ENCODE assay signal across 8 mouse cellular contexts in the genomic region with DNA sequence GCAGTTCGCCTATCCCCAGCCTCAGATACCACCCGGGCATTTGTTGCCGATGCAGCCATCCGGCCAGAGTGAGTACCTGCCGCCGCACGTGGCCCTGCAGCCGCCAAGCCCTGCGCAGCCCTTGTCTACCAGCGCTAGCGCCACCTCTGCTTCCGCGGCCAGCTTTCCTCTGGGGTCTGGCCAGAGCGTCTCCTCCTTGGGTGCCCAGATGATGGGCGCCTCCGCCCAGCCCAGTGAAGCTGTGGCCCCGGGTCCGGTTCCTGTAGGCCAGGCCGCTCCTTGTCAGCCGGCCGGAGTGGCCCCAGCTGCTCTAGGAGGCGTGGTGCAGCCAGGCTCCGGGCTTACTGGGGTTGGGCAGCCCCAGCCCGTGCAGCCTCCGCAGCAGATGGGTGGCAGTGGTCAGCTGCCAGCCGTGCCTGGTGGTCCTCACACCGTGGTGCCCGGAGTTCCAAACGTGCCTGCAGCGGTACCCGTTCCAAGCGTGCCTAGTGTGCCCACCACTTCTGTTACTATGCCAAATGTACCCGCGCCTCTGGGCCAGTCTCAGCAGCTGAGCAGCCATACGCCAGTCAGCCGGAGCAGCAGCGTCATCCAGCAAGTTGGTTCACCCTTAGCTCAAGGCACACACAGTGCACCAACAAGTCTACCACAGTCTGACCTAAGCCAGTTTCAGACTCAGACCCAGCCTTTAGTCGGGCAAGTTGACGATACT. TPM values are rescaled to one million over a fixed set of nuclear protein-coding genes. Genes with fewer than 3 reads are reported as not detected.
DNase-seq lines count a peak whose midpoint lies in the region; ATAC-seq and TF ChIP-seq lines count a peak whose summit lies in the region.

No protein-coding gene starts in this region.

- TF ChIP-seq EP300 in MEL (IDR thresholded peaks at IDR 0.05; ENCODE audit: low read depth in 1 of 2, low read length in 2 of 2): no peak

- TF ChIP-seq RAD21 in MEL (IDR thresholded peaks at IDR 0.05; ENCODE audit: low read depth, low read length): no peak

- no peak for TF ChIP-seq CTCF in MEL (IDR thresholded peaks at IDR 0.05 in 2 of 3, conservative IDR thresholded peaks at IDR 0.05 in 1 of 3; ENCODE audit: control insufficient read depth in 1 of 3, insufficient read depth in 1 of 3, low read depth in 2 of 3, low read length in 3 of 3, poor library complexity in 1 of 3, severe bottlenecking in 1 of 3)

- no peak; a peak in 1 of 4 replicates for TF ChIP-seq POLR2A in MEL (IDR thresholded peaks at IDR 0.05; ENCODE audit: control insufficient read depth in 1 of 2, insufficient read depth in 1 of 2, low read depth in 1 of 2, low read length in 2 of 2, poor library complexity in 1 of 2)

- WGBS in hindbrain, embryonic 10.5 days: under 1% methylated on average over 39 of the region's 39 CpGs

- H3K36me3 ChIP-seq in MEL (ENCODE audit: control insufficient read depth in 1 of 2, insufficient read depth in 2 of 2, low read length in 2 of 2): peaks cover 0 to 10% of the 10 kb centered on the region in 2 experiments; a peak in 3 of 4 replicates
- H3K36me3 ChIP-seq in hindbrain, embryonic 10.5 days: peaks cover 7% of the 10 kb centered on the region; the same call in 1 of the 2 replicates

- peak overlapping the region; percentile 15 for H3K27ac ChIP-seq in MEL (ENCODE audit: control insufficient read depth, low read depth, low read length)
- H3K27ac ChIP-seq in hindbrain, embryonic 10.5 days: peak overlapping the region; percentile 99

- H3K9me3 ChIP-seq in MEL (replicated peaks; ENCODE audit: insufficient read depth, low read length): no peaks in the 10 kb centered on the region
- no peaks in the 10 kb centered on the region for H3K9me3 ChIP-seq in hindbrain, embryonic 10.5 days

- ATAC-seq in frontal cortex, adult (ENCODE audit: low TSS enrichment): peak; percentile 14

- H3K79me2 ChIP-seq in MEL (ENCODE audit: control insufficient read depth, insufficient read depth, low read length, poor library complexity): peaks cover 45% of the 10 kb centered on the region

- H3K27me3 ChIP-seq in MEL (ENCODE audit: control insufficient read depth in 1 of 2, insufficient read depth in 2 of 2, low read length in 2 of 2): no peaks in the 10 kb centered on the region
- no peaks in the 10 kb centered on the region for H3K27me3 ChIP-seq in hindbrain, embryonic 10.5 days (ENCODE audit: insufficient read depth, poor library complexity, severe bottlenecking)

- H3K4me3 ChIP-seq in MEL (ENCODE audit: control insufficient read depth in 1 of 2, insufficient read depth in 1 of 2, low read depth in 2 of 2, low read length in 2 of 2): peak overlapping the region; percentile 68 to 98
- peak overlapping the region; percentile 99 for H3K4me3 ChIP-seq in hindbrain, embryonic 10.5 days

- peak; percentile 70 for DNase-seq in MEL (ENCODE audit: low read depth, low spot score)
- peak; percentile 38 for DNase-seq in cerebellum, adult 8-10 months
- peak; percentile 41 for DNase-seq in hindbrain, embryonic 10.5 days (ENCODE audit: low spot score)
- DNase-seq in layer of hippocampus, postnatal 14 days (ENCODE audit: low spot score in 2 of 2): peak; percentile 49 to 64
- peak; percentile 50 for DNase-seq in lung, postnatal 10 days
- peak; percentile 26 for DNase-seq in ovary, postnatal 14 days (ENCODE audit: low spot score)
- peak; percentile 47 for DNase-seq in thymus, postnatal 25 days

- peak overlapping the region; percentile 99 for H3K9ac ChIP-seq in MEL (ENCODE audit: control insufficient read depth, low read depth, low read length, poor library complexity, severe bottlenecking)

- peaks cover 0 to 5% of the 10 kb centered on the region in 2 experiments; a peak in 2 of 4 replicates for H3K4me1 ChIP-seq in MEL (ENCODE audit: control insufficient read depth in 1 of 2, insufficient read depth in 2 of 2, low read length in 2 of 2)
- H3K4me1 ChIP-seq in hindbrain, embryonic 10.5 days (replicated peaks): peaks cover 51% of the 10 kb centered on the region

TF ChIP-seq in MEL, 35 proteins besides CTCF, POLR2A, EP300 and RAD21:
- TF ChIP-seq MEF2A (IDR thresholded peaks at IDR 0.05; ENCODE audit: extremely low read depth, insufficient replicate concordance, low read depth, low read length, poor library complexity, severe bottlenecking) (no peak), MAFK (IDR thresholded peaks at IDR 0.05; ENCODE audit: borderline replicate concordance, low read depth, low read length) (no peak), NRF1 (IDR thresholded peaks at IDR 0.05; ENCODE audit: insufficient read depth, low read depth, low read length, poor library complexity, severe bottlenecking) (no peak), USF1 (IDR thresholded peaks at IDR 0.05; ENCODE audit: low read depth, low read length) (0 out of 2 replicates have a peak, but pooled peaks have one; percentile 7), MXI1 (IDR thresholded peaks at IDR 0.05; ENCODE audit: low read depth, low read length) (peak; percentile 94), NELFE (IDR thresholded peaks at IDR 0.05; ENCODE audit: low read depth, low read length) (no peak), TBP (IDR thresholded peaks at IDR 0.05; ENCODE audit: low read depth, low read length) (no peak), GATA1 (IDR thresholded peaks at IDR 0.05; ENCODE audit: low read depth, low read length) (no peak), BHLHE40 (IDR thresholded peaks at IDR 0.05; ENCODE audit: borderline replicate concordance, low read depth, low read length) (no peak), ELF1 (IDR thresholded peaks at IDR 0.05; ENCODE audit: low read depth, low read length) (no peak), ZC3H11A (IDR thresholded peaks at IDR 0.05; ENCODE audit: low read depth, low read length) (no peak), ZMIZ1 (IDR thresholded peaks at IDR 0.05; ENCODE audit: low read depth, low read length) (no peak), SMC3 (IDR thresholded peaks at IDR 0.05; ENCODE audit: low read depth, low read length) (no peak), MAZ (IDR thresholded peaks at IDR 0.05; ENCODE audit: low read depth, low read length) (no peak), ETS1 (IDR thresholded peaks at IDR 0.05; ENCODE audit: low read depth, low read length) (no peak), KAT2A (conservative IDR thresholded peaks at IDR 0.05; ENCODE audit: low read depth, low read length) (no peak), MYC (IDR thresholded peaks at IDR 0.05; ENCODE audit: low read depth, low read length) (no peak), TCF12 (IDR thresholded peaks at IDR 0.05; ENCODE audit: low read depth, low read length) (no peak), UBTF (IDR thresholded peaks at IDR 0.05; ENCODE audit: borderline replicate concordance, insufficient read depth, low read depth, low read length) (peak; percentile 12; the same call in 1 of the 2 replicates), POLR2AphosphoS5 (IDR thresholded peaks at IDR 0.05; ENCODE audit: borderline replicate concordance, low read depth, low read length) (no peak), CHD2 (IDR thresholded peaks at IDR 0.05; ENCODE audit: low read length) (no peak), MYB (IDR thresholded peaks at IDR 0.05; ENCODE audit: low read depth, low read length) (no peak), RCOR1 (IDR thresholded peaks at IDR 0.05; ENCODE audit: low read depth, low read length) (no peak), GABPA (IDR thresholded peaks at IDR 0.05; ENCODE audit: low read depth, low read length) (no peak), HCFC1 (IDR thresholded peaks at IDR 0.05; ENCODE audit: low read depth, low read length) (no peak), POLR2AphosphoS2 (IDR thresholded peaks at IDR 0.05; ENCODE audit: low read length) (no peak), ZNF384 (IDR thresholded peaks at IDR 0.05; ENCODE audit: low read depth, low read length) (no peak), USF2 (IDR thresholded peaks at IDR 0.05; ENCODE audit: borderline replicate concordance in 1 of 2, insufficient read depth in 1 of 2, low read depth in 1 of 2, low read length in 2 of 2) (no peak), JUND (IDR thresholded peaks at IDR 0.05; ENCODE audit: low read depth, low read length) (no peak), MAX (IDR thresholded peaks at IDR 0.05; ENCODE audit: low read length) (peak; percentile 43; the same call in 1 of the 2 replicates), SIN3A (IDR thresholded peaks at IDR 0.05; ENCODE audit: low read length) (no peak; the same call in 1 of the 2 replicates)

RNA-seq across cellular contexts. Expression of a gene that starts 2.4 kb away (rescaled TPM):
- total RNA-seq in MEL (2012; rRNA removed): 10.7 and 10.9 TPM in 2 replicates
- polyA plus RNA-seq in MEL (2012; ENCODE audit: insufficient read depth in 1 of 2, insufficient read length in 2 of 2, low read depth in 1 of 2, low replicate concordance in 2 of 2, missing spikeins in 1 of 2): 10 to 100 TPM in 1 of 2 experiments, not detected in 1; 13.3 TPM
- polyA plus RNA-seq in hindbrain, embryonic 10.5 days (2016; fragmentation: Nextera tagmentation; extraction: Ambion mirVana): 8.4 and 9.3 TPM in 2 replicates
- total RNA-seq in layer of hippocampus, postnatal 14 days (2021): 10 to 100 TPM; 37.6 to 38.0 TPM

Comparison
In these comparisons a context has a peak if more than half of its experiments do, and no peak if none do; other contexts are left out.
1. Peak in every context shown above with its lines: DNase-seq, ATAC-seq, H3K4me3 ChIP-seq and H3K27ac ChIP-seq.